Mouse (Mus musculus): Measurements from ENCODE around the gene Fosl1. TPM values are rescaled to one million over a fixed set of nuclear protein-coding genes. Genes with fewer than 3 reads are reported as not detected.

Gene Fosl1
- polyA plus RNA-seq, 1 experiment from 2014 or later: not detected

- 47% methylated on average over 5 of the region's 5 CpGs for WGBS
Measured at GRCm38 (mm10) chr19:5471846-5472245, 24.5 kb downstream of the Fosl1 start.

GRCm38 (mm10) chr19:5472857-5473256 lies 25.5 kb downstream of the Fosl1 start:
- Histone ChIP-seq H3K9ac (ENCODE audit: low read length) (no peak overlapping the region), H3K27me3 (ENCODE audit: control insufficient read depth, insufficient read depth, low read depth, low read length) (no peaks in the 10 kb centered on the region), H3K36me3 (ENCODE audit: control insufficient read depth, insufficient read depth, low read length) (no peaks in the 10 kb centered on the region), H3K9me3 (ENCODE audit: control insufficient read depth, low read length) (no peaks in the 10 kb centered on the region), H3K4me2 (ENCODE audit: low read depth, low read length) (no peak overlapping the region), H3K27ac (ENCODE audit: low read length) (no peak overlapping the region), H3K4me3 (ENCODE audit: low read length) (no peak overlapping the region), H3K4me1 (replicated peaks; ENCODE audit: control insufficient read depth, insufficient read depth, low read length) (peaks cover 16% of the 10 kb centered on the region)
- ATAC-seq (ENCODE audit: low read depth): no peak
- 73% methylated on average over 3 of the region's 3 CpGs for WGBS

More at GRCm38 (mm10) chr19:5471846-5472245, 24.5 kb downstream of the Fosl1 start:
- Histone ChIP-seq H3K4me3 (ENCODE audit: low read length) (no peak overlapping the region), H3K4me2 (ENCODE audit: low read depth, low read length) (no peak overlapping the region), H3K9me3 (ENCODE audit: control insufficient read depth, low read length) (no peaks in the 10 kb centered on the region), H3K27ac (ENCODE audit: low read length) (no peak overlapping the region), H3K27me3 (ENCODE audit: control insufficient read depth, insufficient read depth, low read depth, low read length) (no peaks in the 10 kb centered on the region), H3K4me1 (replicated peaks; ENCODE audit: control insufficient read depth, insufficient read depth, low read length) (peaks cover 16% of the 10 kb centered on the region), H3K36me3 (ENCODE audit: control insufficient read depth, insufficient read depth, low read length) (peaks cover 6% of the 10 kb centered on the region), H3K9ac (ENCODE audit: low read length) (no peak overlapping the region)
- ATAC-seq (ENCODE audit: low read depth): no peak

- peaks cover 16% of the 10 kb centered on the region for H3K4me1 ChIP-seq (replicated peaks; ENCODE audit: control insufficient read depth, insufficient read depth, low read length)
- H3K9ac ChIP-seq (ENCODE audit: low read length): peak within 1 kb of the TSS; percentile 81
- peak within 1 kb of the TSS; percentile 75 for H3K4me2 ChIP-seq (ENCODE audit: low read depth, low read length)
- H3K4me3 ChIP-seq (ENCODE audit: low read length): peak within 1 kb of the TSS; percentile 62
- no peaks in the 10 kb centered on the region for H3K27me3 ChIP-seq (ENCODE audit: control insufficient read depth, insufficient read depth, low read depth, low read length)
- WGBS: 2% methylated on average over 22 of the region's 22 CpGs
- peak; percentile 84 for ATAC-seq (ENCODE audit: low read depth)
- no peaks in the 10 kb centered on the region for H3K9me3 ChIP-seq (ENCODE audit: control insufficient read depth, low read length)
- peak within 1 kb of the TSS; percentile 89 for H3K27ac ChIP-seq (ENCODE audit: low read length)
- peaks cover 1% of the 10 kb centered on the region; the same call in 1 of the 2 replicates for H3K36me3 ChIP-seq (ENCODE audit: control insufficient read depth, insufficient read depth, low read length)
Measured at GRCm38 (mm10) chr19:5473720-5474119, 26.4 kb downstream of the Fosl1 start, which contains the start of gene Efemp2. Efemp2 (plus strand) TSS chr19:5473954.

GRCm38 (mm10) chr19:5474281-5475068 lies 27.1 kb downstream of the Fosl1 start:
- ATAC-seq (ENCODE audit: low read depth): peak; percentile 71
- Histone ChIP-seq H3K4me3 (ENCODE audit: low read length) (peak overlapping the region; percentile 62), H3K4me1 (replicated peaks; ENCODE audit: control insufficient read depth, insufficient read depth, low read length) (peaks cover 16% of the 10 kb centered on the region), H3K27me3 (ENCODE audit: control insufficient read depth, insufficient read depth, low read depth, low read length) (no peaks in the 10 kb centered on the region), H3K36me3 (ENCODE audit: control insufficient read depth, insufficient read depth, low read length) (peaks cover 8% of the 10 kb centered on the region), H3K9me3 (ENCODE audit: control insufficient read depth, low read length) (no peaks in the 10 kb centered on the region), H3K27ac (ENCODE audit: low read length) (peak overlapping the region; percentile 89), H3K9ac (ENCODE audit: low read length) (peak overlapping the region; percentile 81), H3K4me2 (ENCODE audit: low read depth, low read length) (peak overlapping the region; percentile 75)
- 1% methylated on average over 50 of the region's 68 CpGs for WGBS

- ATAC-seq (ENCODE audit: low read depth): no peak; the same call in 1 of the 2 replicates
- peak overlapping the region; percentile 75 for H3K4me2 ChIP-seq (ENCODE audit: low read depth, low read length)
- H3K36me3 ChIP-seq (ENCODE audit: control insufficient read depth, insufficient read depth, low read length): peaks cover 13% of the 10 kb centered on the region
- peak overlapping the region; percentile 89 for H3K27ac ChIP-seq (ENCODE audit: low read length)
- peak overlapping the region; percentile 81 for H3K9ac ChIP-seq (ENCODE audit: low read length)
- H3K27me3 ChIP-seq (ENCODE audit: control insufficient read depth, insufficient read depth, low read depth, low read length): no peaks in the 10 kb centered on the region
- peaks cover 16% of the 10 kb centered on the region for H3K4me1 ChIP-seq (replicated peaks; ENCODE audit: control insufficient read depth, insufficient read depth, low read length)
- peak overlapping the region; percentile 62 for H3K4me3 ChIP-seq (ENCODE audit: low read length)
- no peaks in the 10 kb centered on the region for H3K9me3 ChIP-seq (ENCODE audit: control insufficient read depth, low read length)
- 12% methylated on average over 13 of the region's 13 CpGs for WGBS
Measured at GRCm38 (mm10) chr19:5475069-5475714, 27.8 kb downstream of the Fosl1 start.

- H3K4me3 ChIP-seq (ENCODE audit: low read length): no peak overlapping the region
- no peak overlapping the region for H3K4me2 ChIP-seq (ENCODE audit: low read depth, low read length)
- H3K9ac ChIP-seq (ENCODE audit: low read length): no peak overlapping the region
- ATAC-seq (ENCODE audit: low read depth): no peak
- no peaks in the 10 kb centered on the region for H3K27me3 ChIP-seq (ENCODE audit: control insufficient read depth, insufficient read depth, low read depth, low read length)
- peaks cover 16% of the 10 kb centered on the region for H3K4me1 ChIP-seq (replicated peaks; ENCODE audit: control insufficient read depth, insufficient read depth, low read length)
- H3K36me3 ChIP-seq (ENCODE audit: control insufficient read depth, insufficient read depth, low read length): peaks cover 25% of the 10 kb centered on the region
- H3K9me3 ChIP-seq (ENCODE audit: control insufficient read depth, low read length): no peaks in the 10 kb centered on the region
- no peak overlapping the region for H3K27ac ChIP-seq (ENCODE audit: low read length)
- WGBS: 86% methylated on average over 10 of the region's 10 CpGs
Measured at GRCm38 (mm10) chr19:5477004-5477667, 29.8 kb downstream of the Fosl1 start.

GRCm38 (mm10) chr19:5477668-5478300 lies 30.4 kb downstream of the Fosl1 start:
- peaks cover 29% of the 10 kb centered on the region for H3K36me3 ChIP-seq (ENCODE audit: control insufficient read depth, insufficient read depth, low read length)

GRCm38 (mm10) chr19:5480016-5480415 lies 32.7 kb downstream of the Fosl1 start:
- ATAC-seq (ENCODE audit: low read depth): no peak
- Histone ChIP-seq H3K4me2 (ENCODE audit: low read depth, low read length) (no peak overlapping the region), H3K4me1 (replicated peaks; ENCODE audit: control insufficient read depth, insufficient read depth, low read length) (peaks cover 25% of the 10 kb centered on the region), H3K4me3 (ENCODE audit: low read length) (no peak overlapping the region), H3K9ac (ENCODE audit: low read length) (no peak overlapping the region), H3K36me3 (ENCODE audit: control insufficient read depth, insufficient read depth, low read length) (peaks cover 39% of the 10 kb centered on the region), H3K27ac (ENCODE audit: low read length) (no peak overlapping the region), H3K27me3 (ENCODE audit: control insufficient read depth, insufficient read depth, low read depth, low read length) (no peaks in the 10 kb centered on the region), H3K9me3 (ENCODE audit: control insufficient read depth, low read length) (no peaks in the 10 kb centered on the region)
- 84% methylated on average over 10 of the region's 10 CpGs for WGBS

More at GRCm38 (mm10) chr19:5477668-5478300, 30.4 kb downstream of the Fosl1 start:
- 86% methylated on average over 18 of the region's 18 CpGs for WGBS
- no peaks in the 10 kb centered on the region for H3K27me3 ChIP-seq (ENCODE audit: control insufficient read depth, insufficient read depth, low read depth, low read length)
- H3K4me2 ChIP-seq (ENCODE audit: low read depth, low read length): no peak overlapping the region
- H3K4me3 ChIP-seq (ENCODE audit: low read length): no peak overlapping the region
- no peak overlapping the region for H3K9ac ChIP-seq (ENCODE audit: low read length)
- no peak for ATAC-seq (ENCODE audit: low read depth)
- H3K9me3 ChIP-seq (ENCODE audit: control insufficient read depth, low read length): no peaks in the 10 kb centered on the region
- no peak overlapping the region for H3K27ac ChIP-seq (ENCODE audit: low read length)
- H3K4me1 ChIP-seq (replicated peaks; ENCODE audit: control insufficient read depth, insufficient read depth, low read length): peaks cover 16% of the 10 kb centered on the region

Measured in lung, embryonic 16.5 days (tissue).